Mouse (Mus musculus) brown adipose tissue, adult 24 weeks (tissue): ENCODE results near the gene Olfr773. TPM values are rescaled to one million over a fixed set of nuclear protein-coding genes. Genes with fewer than 3 reads are reported as not detected.
"Not testable (repeated sequence)": the region's sequence is repeated elsewhere in the genome, so short reads cannot be mapped to it uniquely, and the experiment has no call there.

Experiments used
- H3K27ac ChIP-seq: fragments of 200-500 bp; replicated peaks from 2 replicates; pipeline ENCODE4 v1.5.1; 2012; ENCODE audit warnings: low read depth, mild to moderate bottlenecking, low read length
- H3K4me1 ChIP-seq: fragments of 200-500 bp; 2 replicates; pipeline ENCODE4 v1.6.1; 2012; ENCODE audit warnings: low read length, mixed read lengths; ENCODE audit not compliant: control insufficient read depth, insufficient read depth, insufficient read length
- H3K4me3 ChIP-seq: fragments of 200-500 bp; 2 replicates; pipeline ENCODE4 v1.5.1; 2012; ENCODE audit warnings: low read depth, mild to moderate bottlenecking, low read length, moderate library complexity; ENCODE audit not compliant: insufficient read depth
- polyA plus RNA-seq: library from polyadenylated mRNA; stranded (reverse); fragments of >200 nt; gene quantifications from 2 replicates; pipeline ENCODE4 v1.2.4, GENCODE M21; 2012; ENCODE audit not compliant: missing spikeins, insufficient read depth, insufficient read length

Olfr773 gene
- not detected in 2 replicates for polyA plus RNA-seq

GRCm38 (mm10) chr10:129187319-129187718 lies at the start of gene Olfr773:
Gene Olfr773 (minus strand): TSS chr10:129187419.
- not testable (repeated sequence) for H3K4me1 ChIP-seq, H3K27ac ChIP-seq, H3K4me3 ChIP-seq

- no peak within 1 kb of the TSS for H3K4me3 ChIP-seq
- no peaks in the 10 kb centered on the region for H3K4me1 ChIP-seq
- no peak within 1 kb of the TSS for H3K27ac ChIP-seq
These were observed 48.7 kb upstream of the Olfr773 start, which contains the start of gene Olfr774 for GRCm38 (mm10) chr10:129235904-129236303. Gene Olfr774 (plus strand): TSS chr10:129236204.

GRCm38 (mm10) chr10:129230737-129231136 lies 43.5 kb upstream of the Olfr773 start:
- no peak overlapping the region for H3K27ac ChIP-seq
- no peak overlapping the region for H3K4me3 ChIP-seq
- no peaks in the 10 kb centered on the region for H3K4me1 ChIP-seq

- H3K27ac ChIP-seq, H3K4me1 ChIP-seq, H3K4me3 ChIP-seq: not testable (repeated sequence)
These were observed 9.4 kb downstream of the Olfr773 start, which contains the start of gene Olfr772 for GRCm38 (mm10) chr10:129177821-129178220. Gene Olfr772 (minus strand): TSS chr10:129177921.

GRCm38 (mm10) chr10:129164651-129165050 lies 22.6 kb downstream of the Olfr773 start, which contains the start of gene Olfr771:
Gene Olfr771 (minus strand): TSS chr10:129164751.
- Histone ChIP-seq H3K4me1 (no peaks in the 10 kb centered on the region), H3K27ac (no peak within 1 kb of the TSS), H3K4me3 (no peak within 1 kb of the TSS)

GRCm38 (mm10) chr10:129138898-129139297 lies 48.3 kb downstream of the Olfr773 start, which contains the start of gene Olfr770:
Gene Olfr770 (minus strand): TSS chr10:129138998.
- Histone ChIP-seq H3K4me1 (no peaks in the 10 kb centered on the region), H3K4me3 (no peak within 1 kb of the TSS), H3K27ac (no peak within 1 kb of the TSS)

Other genes starting within 250 kb of the Olfr773 start
- not detected in 2 replicates for gene Mettl7b, start 226.4 kb downstream of the Olfr773 start, polyA plus RNA-seq
- not detected in 2 replicates for gene Olfr9, start 198.0 kb downstream of the Olfr773 start, polyA plus RNA-seq
- not detected in 2 replicates for gene Olfr763, start 176.6 kb downstream of the Olfr773 start, polyA plus RNA-seq
- gene Olfr764-ps1, start 147.5 kb downstream of the Olfr773 start, polyA plus RNA-seq, result not detected in 2 replicates
- gene Olfr765, start 137.4 kb downstream of the Olfr773 start, polyA plus RNA-seq, result not detected in 2 replicates
- gene Olfr766-ps1, start 118.4 kb downstream of the Olfr773 start, polyA plus RNA-seq, result not detected in 2 replicates
- not detected in 2 replicates for gene Olfr767, start 104.5 kb downstream of the Olfr773 start, polyA plus RNA-seq
- not detected in 2 replicates for gene Olfr768, start 88.0 kb downstream of the Olfr773 start, polyA plus RNA-seq
- not detected in 2 replicates for gene Olfr769, start 69.6 kb downstream of the Olfr773 start, polyA plus RNA-seq
- gene Olfr770, start 48.4 kb downstream of the Olfr773 start, polyA plus RNA-seq, result not detected in 2 replicates
- not detected in 2 replicates for gene Olfr771, start 22.7 kb downstream of the Olfr773 start, polyA plus RNA-seq
- gene Olfr772, start 9.5 kb downstream of the Olfr773 start, polyA plus RNA-seq, result not detected in 2 replicates
- gene Olfr774, start 48.8 kb upstream of the Olfr773 start, polyA plus RNA-seq, result not detected in 2 replicates
- gene Olfr775, start 61.0 kb upstream of the Olfr773 start, polyA plus RNA-seq, result not detected in 2 replicates
- not detected in 2 replicates for gene Olfr776, start 71.7 kb upstream of the Olfr773 start, polyA plus RNA-seq
- gene Olfr777, start 84.1 kb upstream of the Olfr773 start, polyA plus RNA-seq, result not detected in 2 replicates
- gene Olfr780, start 130.7 kb upstream of the Olfr773 start, polyA plus RNA-seq, result not detected in 2 replicates
- gene Olfr781, start 141.4 kb upstream of the Olfr773 start, polyA plus RNA-seq, result not detected in 2 replicates
- gene Olfr782, start 161.4 kb upstream of the Olfr773 start, polyA plus RNA-seq, result not detected in 2 replicates
- not detected in 2 replicates for gene Olfr784, start 196.7 kb upstream of the Olfr773 start, polyA plus RNA-seq
- gene Olfr785, start 218.0 kb upstream of the Olfr773 start, polyA plus RNA-seq, result not detected in 2 replicates
- gene Olfr786, start 239.9 kb upstream of the Olfr773 start, polyA plus RNA-seq, result not detected in 2 replicates